In genomic region chr15:83403016-83403415, GRCm38 (mm10) we compare ENCODE assay signal across 24 mouse cellular contexts. TPM values are rescaled to one million over a fixed set of nuclear protein-coding genes. Genes with fewer than 3 reads are reported as not detected.
DNase-seq lines count a peak whose midpoint lies in the region; ATAC-seq and TF ChIP-seq lines count a peak whose summit lies in the region.
"Had no signal": no experiment of that assay in that cellular context is flagged by ENCODE, and none has a peak within 500 bp of the region (broad histone marks: within the 10 kb centered on the region; RNA-seq: fewer than 3 reads in every experiment).

No protein-coding gene starts in this region.

- no peaks in the 10 kb centered on the region for H3K27me3 ChIP-seq in midbrain, embryonic 11.5 days (ENCODE audit: control insufficient read depth, insufficient read depth, low read length)
- no peaks in the 10 kb centered on the region for H3K27me3 ChIP-seq in midbrain, postnatal 0 days (ENCODE audit: insufficient read depth, low read length)
- H3K27me3 ChIP-seq: CH12.LX; forebrain, embryonic 13.5 days; hindbrain, embryonic 13.5 days had no signal

- 45% methylated on average over 5 of the region's 5 CpGs for WGBS in midbrain, embryonic 11.5 days
- WGBS in midbrain, postnatal 0 days = 53% methylated on average over 5 of the region's 5 CpGs

- no peaks in the 10 kb centered on the region for H3K4me1 ChIP-seq in midbrain, embryonic 11.5 days (ENCODE audit: control insufficient read depth, insufficient read depth, low read length)
- no peaks in the 10 kb centered on the region for H3K4me1 ChIP-seq in midbrain, postnatal 0 days (ENCODE audit: insufficient read depth, low read length)
- H3K4me1 ChIP-seq in ES-E14 (ENCODE audit: control insufficient read depth in 2 of 2, insufficient read depth in 2 of 2, low read length in 2 of 2, poor library complexity in 1 of 2) = peaks cover 0 to 8% of the 10 kb centered on the region in 2 experiments; a peak in 1 of 4 replicates
- H3K4me1 ChIP-seq: forebrain, embryonic 13.5 days; hindbrain, embryonic 13.5 days had no signal

- DNase-seq in midbrain, embryonic 11.5 days (ENCODE audit: low spot score, missing footprints) = peak; percentile 61
- DNase-seq in midbrain, postnatal 0 days (ENCODE audit: low spot score) = no peak
- peak; percentile 28 for DNase-seq in ES-E14 (ENCODE audit: low read depth, low spot score)
- DNase-seq in mesoderm, embryonic 11.5 days (ENCODE audit: low read depth, low spot score) = peak; percentile 4
- no peak for DNase-seq in thymus, postnatal 10 days (ENCODE audit: low spot score in 2 of 2)
- DNase-seq in gastrocnemius, postnatal 36 days = no peak
- DNase-seq in ovary, postnatal 10 days (ENCODE audit: low spot score) = no peak
- DNase-seq: adrenal gland, adult 2 months; adrenal gland, postnatal 14 days; B cell, adult 2 months; cerebellum, adult 11-12 months; cerebellum, adult 8-10 months; cerebellum, postnatal 14 days; gastrocnemius, postnatal 10 days; heart, adult 11 months; heart, postnatal 36 days had no signal

- no peak for ATAC-seq in midbrain, embryonic 11.5 days (ENCODE audit: low FRiP score)
- no peak for ATAC-seq in midbrain, postnatal 0 days (ENCODE audit: low FRiP score)
- ATAC-seq: forebrain, embryonic 13.5 days; forebrain, embryonic 16.5 days; hindbrain, embryonic 16.5 days had no signal

- H3K36me3 ChIP-seq in midbrain, embryonic 11.5 days (ENCODE audit: control insufficient read depth, insufficient read depth, low read length) = no peaks in the 10 kb centered on the region
- H3K36me3 ChIP-seq in midbrain, postnatal 0 days (ENCODE audit: insufficient read depth, low read length) = no peaks in the 10 kb centered on the region
- H3K36me3 ChIP-seq in ES-E14 (ENCODE audit: control insufficient read depth, insufficient read depth, low read length, poor library complexity, severe bottlenecking) = peaks cover 9% of the 10 kb centered on the region; the same call in 1 of the 2 replicates
- H3K36me3 ChIP-seq: hindbrain, embryonic 13.5 days had no signal

- no peak overlapping the region for H3K9ac ChIP-seq in midbrain, embryonic 11.5 days (ENCODE audit: low read length)
- no peak overlapping the region for H3K9ac ChIP-seq in midbrain, postnatal 0 days (replicated peaks; ENCODE audit: low read length, poor library complexity, severe bottlenecking)
- H3K9ac ChIP-seq in ES-E14 (ENCODE audit: insufficient read depth, low read depth, low read length, poor library complexity, severe bottlenecking) = no peak overlapping the region
- H3K9ac ChIP-seq: forebrain, embryonic 13.5 days; hindbrain, embryonic 13.5 days had no signal

- no peak overlapping the region for H3K4me2 ChIP-seq in midbrain, embryonic 11.5 days
- H3K4me2 ChIP-seq in midbrain, postnatal 0 days (ENCODE audit: low read depth, low read length, poor library complexity, severe bottlenecking) = no peak overlapping the region
- H3K4me2 ChIP-seq: forebrain, embryonic 13.5 days; heart, embryonic 11.5 days; hindbrain, embryonic 13.5 days had no signal

- in situ Hi-C loops in ES-E14 (cut with MboI; ENCODE audit: low sequenced_read_pairs in 2 of 2, unreplicated experiment in 2 of 2) = no loop called here

- H3K27ac ChIP-seq in midbrain, embryonic 11.5 days (ENCODE audit: low read depth, low read length) = no peak overlapping the region
- no peak overlapping the region for H3K27ac ChIP-seq in midbrain, postnatal 0 days (ENCODE audit: low read depth, low read length)
- no peak overlapping the region for H3K27ac ChIP-seq in ES-E14 (ENCODE audit: insufficient read depth, low read depth, low read length, poor library complexity, severe bottlenecking)
- H3K27ac ChIP-seq: forebrain, embryonic 10.5 days; forebrain, embryonic 13.5 days; hindbrain, embryonic 10.5 days; hindbrain, embryonic 13.5 days had no signal

- intact Hi-C loops in gastrocnemius, postnatal 36 days (cut with DNase I) = no loop called here

- H3K9me3 ChIP-seq in midbrain, embryonic 11.5 days (ENCODE audit: control insufficient read depth, low read length) = no peaks in the 10 kb centered on the region
- H3K9me3 ChIP-seq in midbrain, postnatal 0 days (ENCODE audit: low read length) = no peaks in the 10 kb centered on the region
- H3K9me3 ChIP-seq in ES-E14 (ENCODE audit: control insufficient read depth, insufficient read depth, low read depth, low read length) = no peaks in the 10 kb centered on the region
- H3K9me3 ChIP-seq: forebrain, embryonic 13.5 days; hindbrain, embryonic 10.5 days; hindbrain, embryonic 13.5 days had no signal

- no peak for TF ChIP-seq CTCF in midbrain, postnatal 0 days (IDR thresholded peaks at IDR 0.05)

- H3K4me3 ChIP-seq in midbrain, embryonic 11.5 days (ENCODE audit: low read depth, low read length) = no peak overlapping the region
- no peak overlapping the region for H3K4me3 ChIP-seq in midbrain, postnatal 0 days (ENCODE audit: low read depth, low read length)
- H3K4me3 ChIP-seq in ES-E14 (ENCODE audit: insufficient read depth in 1 of 2, low read depth in 1 of 2, low read length in 2 of 2, poor library complexity in 1 of 2, severe bottlenecking in 1 of 2) = no peak overlapping the region
- H3K4me3 ChIP-seq: forebrain, embryonic 10.5 days; forebrain, embryonic 13.5 days; hindbrain, embryonic 10.5 days; hindbrain, embryonic 13.5 days had no signal

TF ChIP-seq in ES-E14, 5 proteins besides CTCF, POLR2A, EP300 and RAD21:
- TF ChIP-seq HCFC1 (IDR thresholded peaks at IDR 0.05; ENCODE audit: borderline replicate concordance, insufficient read depth, low read length) (no peak), MAFK (IDR thresholded peaks at IDR 0.05; ENCODE audit: insufficient read depth, low read depth, low read length) (no peak), ZC3H11A (IDR thresholded peaks at IDR 0.05; ENCODE audit: borderline replicate concordance, low read depth, low read length) (no peak), ZNF384 (IDR thresholded peaks at IDR 0.05; ENCODE audit: low read depth, low read length) (no peak), CHD2 (IDR thresholded peaks at IDR 0.05; ENCODE audit: low read depth, low read length) (no peak)

RNA-seq across cellular contexts. Expression of gene Arfgap3, which starts 53.0 kb away (rescaled TPM):
- 36.1 and 37.9 TPM in 2 replicates for polyA plus RNA-seq in midbrain, embryonic 11.5 days (2014; fragmentation: Nextera tagmentation; extraction: Ambion mirVana)
- total RNA-seq in midbrain, postnatal 0 days (2014; rRNA removed) = 41.8 and 44.0 TPM in 2 replicates
- polyA plus RNA-seq in midbrain, postnatal 0 days (2015; fragmentation: Nextera tagmentation; extraction: Ambion mirVana) = 36.4 and 36.8 TPM in 2 replicates
- total RNA-seq in ES-E14 (2012; rRNA removed) = 10.8 and 13.5 TPM in 2 replicates
- total RNA-seq in gastrocnemius, postnatal 36 days (2021) = 1 to 10 TPM; 5.7 to 6.1 TPM

Comparison
In these comparisons a context has a peak if more than half of its experiments do, and no peak if none do; other contexts are left out.
1. DNase-seq: peak in midbrain, embryonic 11.5 days (single experiment), ES-E14 (single experiment) and mesoderm, embryonic 11.5 days (single experiment); none in midbrain, postnatal 0 days (single experiment), thymus, postnatal 10 days (0 of 2), gastrocnemius, postnatal 36 days (0 of 2) and ovary, postnatal 10 days (single experiment).